Mouse (Mus musculus) CH12.LX (cell line): Measurements from ENCODE around the gene Hdac9.
"Not testable (repeated sequence)": the region's sequence is repeated elsewhere in the genome, so short reads cannot be mapped to it uniquely, and the experiment has no call there.

Source experiments
- CTCF ChIP-seq, 2 experiments: IDR thresholded peaks in 1 of 2; conservative IDR thresholded peaks in 1 of 2; 2 replicates each; pipeline ENCODE4 v1.5.1; 2011 to 2012; ENCODE audit warnings: low read depth in 2 of 2, low read length in 2 of 2, improper control_type of control experiment in 1 of 2, inconsistent platforms in 1 of 2, mild to moderate bottlenecking in 1 of 2, moderate library complexity in 1 of 2
- EP300 ChIP-seq: IDR thresholded peaks from 2 replicates; pipeline ENCODE4 v1.6.1; 2011; ENCODE audit warnings: low read length, improper control_type of control experiment
- MAX ChIP-seq: IDR thresholded peaks from 2 replicates; pipeline ENCODE4 v1.6.1; 2011; ENCODE audit warnings: low read length, improper control_type of control experiment
- MXI1 ChIP-seq: IDR thresholded peaks from 2 replicates; pipeline ENCODE4 v1.6.1; 2011; ENCODE audit warnings: mild to moderate bottlenecking, low read depth, low read length, improper control_type of control experiment
- NELFE ChIP-seq: IDR thresholded peaks from 2 replicates; pipeline ENCODE4 v1.6.1; 2011; ENCODE audit warnings: low read depth, low read length, improper control_type of control experiment
- RAD21 ChIP-seq: IDR thresholded peaks from 2 replicates; pipeline ENCODE4 v1.6.1; 2011; ENCODE audit warnings: low read depth, mild to moderate bottlenecking, low read length, improper control_type of control experiment, moderate library complexity

- TF ChIP-seq EP300; RAD21; MAX; CTCF (conservative IDR thresholded peaks at IDR 0.05 in 1 of 2, IDR thresholded peaks at IDR 0.05 in 1 of 2; ENCODE audit: low read depth in 2 of 2, low read length in 2 of 2); MXI1; NELFE: not testable (repeated sequence)
Measured at GRCm38 (mm10) chr12:34444724-34445123, 472.2 kb downstream of the Hdac9 start.
